Mouse (Mus musculus) spleen, adult 18-20 months (tissue): ENCODE data around the gene Dgkd.

ENCODE experiments used
- DNase-seq, 2 experiments: peaks; one replicate each; pipeline ENCODE4 v3.0.0; 2022; ENCODE audit warnings: mixed read lengths in 2 of 2

Gene Dgkd

GRCm38 (mm10) chr1:87849278-87849677 is 3.8 kb upstream of the Dgkd start:
- DNase-seq = no peak

DNA sequence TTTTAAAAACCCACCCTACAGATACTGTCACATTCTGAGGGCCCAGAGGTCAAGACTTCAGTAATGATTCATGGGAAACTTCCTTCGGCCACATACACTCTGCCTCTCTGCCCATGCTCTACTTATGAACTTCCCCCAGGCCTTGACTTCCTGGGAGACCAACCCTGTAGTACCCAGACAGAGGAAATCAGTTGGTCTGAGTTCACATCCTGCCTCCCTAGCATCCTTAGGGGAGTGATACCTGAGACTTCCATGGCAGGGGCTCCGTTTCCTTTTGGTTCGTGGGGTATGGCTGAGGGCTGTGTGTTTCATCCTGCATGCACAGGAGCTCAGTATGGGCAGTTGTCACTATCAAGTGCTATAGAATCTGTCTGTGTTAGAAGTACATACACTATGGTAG is 1.7 kb upstream of the Dgkd start:
- DNase-seq = no peak

- no peak for DNase-seq
These were observed 851 bp upstream of the Dgkd start for GRCm38 (mm10) chr1:87852081-87852790.

DNA sequence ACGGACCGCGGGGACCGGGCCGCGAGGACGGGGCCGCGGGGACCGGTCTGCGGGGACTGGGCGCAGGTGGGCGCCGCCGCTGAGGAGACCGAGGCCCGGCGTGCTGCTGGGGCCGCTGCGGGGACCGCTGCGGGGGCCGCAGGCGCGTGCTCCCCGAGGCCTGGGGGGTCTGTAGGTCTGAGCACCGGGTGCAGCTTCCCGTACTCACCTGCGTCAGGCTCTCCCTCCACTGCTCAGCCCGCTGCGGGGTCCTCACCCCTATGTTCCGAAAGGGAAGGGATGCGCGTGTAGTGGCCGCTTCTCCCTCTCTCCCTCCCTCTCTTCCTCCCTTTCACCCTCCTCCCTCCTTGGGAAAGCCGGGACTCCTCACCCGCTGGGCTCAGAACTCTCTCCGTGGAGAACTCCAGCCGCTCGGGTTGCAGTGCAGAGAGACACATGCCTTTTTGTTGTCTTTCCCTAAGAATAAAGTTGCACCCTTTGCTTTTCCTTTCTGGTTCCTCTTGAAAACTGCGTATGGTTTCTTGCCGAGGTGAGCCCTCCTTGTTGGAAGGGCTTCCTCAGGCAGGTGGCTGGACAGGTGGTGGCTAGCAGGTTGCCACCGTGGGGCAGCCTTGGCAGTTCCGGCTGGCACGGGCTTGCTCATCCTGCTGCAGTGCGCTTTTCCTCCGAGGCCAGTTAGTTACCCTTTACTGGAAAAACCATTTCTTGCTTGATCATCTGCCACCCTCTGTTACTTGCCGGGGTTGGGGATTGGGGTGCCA is 694 bp downstream of the Dgkd start:
- peak; percentile 37 to 52 for DNase-seq

DNA sequence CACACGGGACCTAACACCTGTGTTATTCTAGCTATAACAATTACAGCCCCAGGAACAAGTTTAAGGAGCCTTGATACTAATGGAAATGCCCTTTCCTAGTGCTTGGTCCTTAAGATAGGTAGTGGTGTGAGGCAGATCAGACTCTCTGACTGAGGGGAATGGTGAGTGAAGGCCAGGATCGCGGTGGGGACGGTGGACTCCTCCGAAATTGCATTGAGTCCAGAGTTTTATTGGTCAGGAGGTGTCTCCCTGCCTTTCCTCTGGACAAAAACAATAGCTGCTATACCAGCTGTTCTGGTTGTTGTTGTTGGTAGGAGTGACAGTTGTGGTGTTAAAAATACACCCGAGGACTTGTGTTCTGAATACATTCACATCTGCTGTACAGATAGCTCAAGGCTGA is 1.3 kb downstream of the Dgkd start:
- no peak for DNase-seq

DNA sequence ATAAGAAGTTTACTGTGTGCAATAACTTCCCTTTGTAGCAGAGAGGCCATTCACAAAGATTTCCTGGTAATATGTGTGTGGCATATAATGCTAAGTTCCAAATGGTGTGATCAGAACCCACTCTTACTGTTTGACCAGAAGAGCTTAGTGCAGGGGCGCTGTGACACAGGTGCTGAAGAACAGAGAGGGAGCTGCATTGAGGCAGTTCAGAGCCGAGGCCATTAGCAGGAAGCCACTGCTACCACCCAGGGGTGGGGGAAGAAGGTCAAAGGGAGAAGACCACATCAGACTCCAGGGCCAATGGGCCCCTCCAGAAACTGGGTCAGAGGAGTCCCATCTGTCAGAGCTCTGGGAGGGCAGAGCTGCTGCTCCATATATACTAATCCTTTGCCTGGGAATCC is 1.8 kb downstream of the Dgkd start:
- peak in 1 of 2 experiments; percentile 44 for DNase-seq

GRCm38 (mm10) chr1:87855522-87855921 is 2.4 kb downstream of the Dgkd start:
- no peak for DNase-seq

GRCm38 (mm10) chr1:87856823-87857222 is 3.7 kb downstream of the Dgkd start:
- DNase-seq = no peak

- DNase-seq = no peak
These were observed 4.9 kb downstream of the Dgkd start for GRCm38 (mm10) chr1:87858031-87858430.

- no peak for DNase-seq
These were observed 5.4 kb downstream of the Dgkd start for GRCm38 (mm10) chr1:87858529-87858928.

- DNase-seq = no peak
These were observed 10.5 kb downstream of the Dgkd start for GRCm38 (mm10) chr1:87863602-87864001.

- no peak for DNase-seq
These were observed 11.8 kb downstream of the Dgkd start for GRCm38 (mm10) chr1:87864889-87865288.

DNA sequence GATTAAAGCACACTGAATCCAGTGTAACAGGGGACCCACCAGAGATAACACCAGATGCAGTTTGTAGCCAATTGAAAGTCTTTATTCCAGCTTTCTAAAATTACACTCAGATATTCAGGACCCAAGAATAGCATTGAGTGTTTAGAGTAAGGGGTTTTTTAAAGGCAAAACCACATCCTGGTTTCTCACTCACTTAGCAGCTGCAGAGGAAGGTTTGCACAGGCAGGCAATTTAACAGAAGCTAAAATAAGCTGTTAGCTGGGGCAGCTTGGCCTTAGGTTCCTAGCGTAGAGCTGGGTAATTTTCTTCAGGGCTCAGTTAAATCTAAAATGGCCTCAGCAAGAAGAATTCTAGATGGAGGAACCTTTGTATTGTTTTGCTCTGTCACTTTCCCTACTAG is 13.6 kb downstream of the Dgkd start:
- DNase-seq = no peak

DNA sequence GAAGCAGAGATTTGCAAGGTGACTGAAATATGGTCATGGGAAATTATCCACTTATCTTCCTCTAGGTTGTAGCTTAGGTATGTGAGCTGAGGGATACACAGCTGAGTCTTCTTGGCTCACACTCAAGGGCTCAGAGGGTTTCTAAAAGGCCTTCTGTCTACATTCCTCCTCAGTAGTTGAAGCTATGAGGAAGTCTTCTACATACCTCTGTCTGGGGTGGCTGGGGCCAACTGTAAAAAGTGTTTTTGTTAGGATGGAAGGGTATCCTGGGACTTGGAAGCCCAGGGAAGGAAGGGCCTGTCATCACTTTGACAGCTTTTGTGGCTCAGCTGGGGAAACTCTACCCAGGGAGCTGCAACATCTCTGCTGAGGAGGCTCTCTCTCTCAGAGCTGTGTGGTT is 18.5 kb downstream of the Dgkd start:
- DNase-seq = no peak

DNA sequence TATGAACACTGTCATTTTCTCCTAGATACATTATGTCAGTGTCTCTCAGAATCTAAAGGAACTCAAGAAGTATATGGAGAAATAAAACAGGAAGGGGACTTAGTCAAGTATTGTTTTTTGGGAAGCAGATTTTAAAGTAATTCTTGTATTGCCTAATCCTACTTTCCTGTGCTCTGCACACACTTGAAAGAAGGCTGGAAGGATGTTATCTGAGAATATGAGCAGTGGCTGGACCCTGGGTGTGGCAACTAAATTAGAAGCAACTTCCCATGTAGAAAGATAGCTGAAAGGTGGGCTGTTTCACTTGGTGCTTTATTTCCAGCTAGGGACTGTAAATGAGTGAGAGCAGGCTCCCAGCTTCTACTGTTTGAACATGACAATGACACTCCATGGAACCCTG is 20.0 kb downstream of the Dgkd start:
- DNase-seq = no peak

DNA sequence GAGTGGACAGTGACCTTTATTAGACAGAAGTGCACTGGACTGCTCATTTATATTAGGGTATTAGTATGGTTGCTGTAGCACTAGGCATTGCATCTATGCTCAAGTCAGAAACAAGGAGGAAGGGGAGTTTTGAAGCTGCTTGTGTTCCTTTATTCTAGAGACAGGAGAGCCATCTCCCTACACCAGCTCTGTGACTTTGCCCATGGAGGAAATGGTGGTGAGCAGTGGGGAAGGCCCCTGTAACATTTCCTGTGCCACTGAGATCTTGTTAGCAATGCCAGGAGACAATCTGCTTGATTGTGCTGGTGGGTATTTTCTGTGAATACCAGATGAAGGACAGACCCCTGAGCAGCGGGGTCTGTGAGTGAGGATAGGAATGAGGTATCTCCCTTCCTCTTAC is 23.0 kb downstream of the Dgkd start:
- no peak for DNase-seq

- no peak for DNase-seq
These were observed 24.6 kb downstream of the Dgkd start for GRCm38 (mm10) chr1:87877552-87878283.

DNA sequence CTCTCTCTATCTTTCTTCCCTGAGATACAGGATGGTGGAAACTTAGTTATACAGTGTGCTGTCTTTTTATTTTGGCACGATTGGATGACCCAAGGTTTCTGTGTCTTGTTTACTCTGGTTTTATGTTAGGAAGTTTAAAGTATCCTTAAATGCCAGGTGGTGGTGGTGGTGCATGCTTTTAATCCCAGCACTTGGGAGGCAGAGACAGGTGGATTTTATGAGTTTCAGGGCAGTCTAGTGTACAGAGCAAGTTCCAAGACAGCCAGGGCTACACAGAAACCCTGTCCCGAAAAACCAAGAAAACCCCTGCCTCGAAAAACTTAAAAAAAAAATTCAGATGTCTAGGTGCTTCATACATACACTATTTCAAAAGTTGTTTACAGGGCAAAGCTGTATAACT is 25.9 kb downstream of the Dgkd start:
- no peak for DNase-seq

DNA sequence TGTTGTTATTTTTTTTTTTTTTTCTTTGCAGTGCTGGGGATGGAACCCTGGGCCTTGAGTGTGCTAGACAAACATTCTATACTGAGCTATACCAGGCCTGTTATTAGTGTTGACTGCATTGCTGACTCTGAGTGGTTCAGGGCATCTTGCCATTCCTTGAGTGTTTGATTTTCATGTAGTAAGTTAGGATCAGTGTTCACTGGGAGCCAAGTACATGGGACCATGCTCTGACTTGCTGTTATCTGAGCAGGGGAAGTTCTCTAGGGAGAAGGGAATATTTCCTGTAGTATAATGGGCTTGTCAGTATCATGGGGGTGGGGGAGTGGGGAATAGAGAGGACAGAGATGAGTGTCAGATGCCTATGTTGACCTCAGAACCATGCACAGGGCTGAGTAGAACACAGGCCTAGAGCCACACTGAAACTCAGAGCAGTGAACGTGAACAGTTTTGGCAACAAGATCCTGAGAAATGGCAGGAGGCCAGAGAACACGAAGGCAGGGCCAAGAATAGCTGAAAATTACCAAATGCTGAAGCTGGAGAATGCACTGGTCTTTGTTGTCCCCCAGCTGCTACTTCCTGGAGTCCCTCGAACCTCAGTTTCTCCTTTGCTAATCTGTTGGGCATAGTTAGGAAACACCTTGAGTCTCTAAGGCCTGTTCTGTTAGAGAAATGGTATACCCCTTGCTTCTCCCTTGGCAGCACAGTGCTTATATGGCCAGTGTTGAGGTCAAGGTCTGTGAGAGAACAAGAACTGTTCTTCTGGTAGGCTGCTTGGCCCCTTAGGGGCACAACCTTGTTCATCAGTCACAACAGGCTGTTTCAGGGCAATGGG is 26.6 kb downstream of the Dgkd start:
- no peak for DNase-seq

DNA sequence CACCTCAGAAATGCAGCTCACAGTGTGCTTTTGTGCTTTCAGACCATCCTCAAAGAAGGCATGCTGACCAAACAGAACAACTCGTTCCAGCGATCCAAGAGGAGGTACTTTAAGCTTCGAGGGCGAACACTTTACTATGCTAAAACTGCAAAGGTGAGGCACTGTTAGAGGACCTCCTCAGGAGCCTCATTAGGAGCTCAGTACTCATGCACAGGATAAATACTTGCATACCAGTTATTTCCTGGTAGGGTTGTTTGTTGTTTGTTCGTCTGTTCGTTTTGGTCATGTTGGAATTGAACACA is 27.2 kb downstream of the Dgkd start:
- DNase-seq = no peak

GRCm38 (mm10) chr1:87880856-87881255 is 27.8 kb downstream of the Dgkd start:
- DNase-seq = no peak

- no peak for DNase-seq
These were observed 28.6 kb downstream of the Dgkd start for GRCm38 (mm10) chr1:87881726-87882125.

DNA sequence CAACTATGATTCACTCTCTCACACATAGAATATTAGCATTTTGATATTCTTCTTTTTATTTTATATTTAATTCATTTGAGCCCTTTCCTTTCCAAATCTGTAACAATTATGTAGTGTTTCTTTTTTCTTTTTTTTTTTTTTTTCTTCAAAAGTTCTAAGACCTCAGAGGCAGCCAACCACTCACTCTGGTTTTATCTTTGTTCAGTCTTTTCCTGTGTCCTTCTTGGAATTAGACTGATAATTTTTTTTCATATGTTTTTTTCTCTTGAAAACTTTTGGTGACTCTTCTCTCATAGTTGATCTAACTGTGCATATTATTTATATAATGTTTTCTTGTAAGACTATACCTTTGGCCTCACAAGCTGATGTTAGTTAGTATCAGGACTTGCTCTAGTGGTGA is 29.5 kb downstream of the Dgkd start:
- no peak for DNase-seq
